Mouse (Mus musculus) kidney, embryonic 14.5 days (tissue): ENCODE measurements at regions not wholly inside any gene's neighbourhood (a gene's known extent, or its start where the extent isn't known, plus 50 kb on each side); places are given as distances from the start of the nearest gene placed in this dataset.

Experiments used
- ATAC-seq: fragments of 200-750 bp; cut with Nextera tagmentation; 2 replicates; pipeline ENCODE4 v1.8.0; 2017; ENCODE audit warnings: moderate number of reproducible peaks, mild to moderate bottlenecking, moderate TSS enrichment, moderate library complexity; ENCODE audit not compliant: low FRiP score, low TSS enrichment
- H3K27ac ChIP-seq: fragments of 300-500 bp; sonication (generic); 2 replicates; pipeline ENCODE4 v1.5.1; 2014; ENCODE audit warnings: low read depth, mild to moderate bottlenecking, low read length, moderate library complexity, mixed read lengths
- H3K27me3 ChIP-seq: fragments of 300-500 bp; sonication (generic); 2 replicates; pipeline ENCODE4 v1.6.1; 2014; ENCODE audit warnings: mild to moderate bottlenecking, low read length; ENCODE audit not compliant: control insufficient read depth, insufficient read depth
- H3K36me3 ChIP-seq: fragments of 300-500 bp; sonication (generic); 2 replicates; pipeline ENCODE4 v1.6.1; 2014; ENCODE audit warnings: low read length, mixed read lengths; ENCODE audit not compliant: control insufficient read depth, insufficient read depth
- H3K4me1 ChIP-seq: fragments of 300-500 bp; sonication (generic); 2 replicates; pipeline ENCODE4 v1.6.1; 2014; ENCODE audit warnings: low read length, mixed read lengths; ENCODE audit not compliant: control insufficient read depth, insufficient read depth
- H3K4me2 ChIP-seq: fragments of 300-500 bp; sonication (generic); replicated peaks from 2 replicates; pipeline ENCODE4 v1.6.1; 2014; ENCODE audit warnings: low read depth, mild to moderate bottlenecking, low read length
- H3K4me3 ChIP-seq: fragments of 300-500 bp; sonication (generic); 2 replicates; pipeline ENCODE4 v1.5.1; 2014; ENCODE audit warnings: mild to moderate bottlenecking, low read length
- H3K9ac ChIP-seq: fragments of 300-500 bp; sonication (generic); 2 replicates; pipeline ENCODE4 v1.6.1; 2014; ENCODE audit warnings: low read depth, mild to moderate bottlenecking, low read length, moderate library complexity
- H3K9me3 ChIP-seq: fragments of 300-500 bp; sonication (generic); 2 replicates; pipeline ENCODE4 v1.6.1; 2016; ENCODE audit warnings: low read length; ENCODE audit not compliant: control insufficient read depth
- WGBS: fragments of 180-500 bp; shearing (Covaris S2); extraction: QIAGEN DNeasy Blood & Tissue Kit; methylation state at CpG from one replicate; pipeline ENCODE4 v1.1.7; 2014; 5-methylcytosine and 5-hydroxymethylcytosine counted together

DNA sequence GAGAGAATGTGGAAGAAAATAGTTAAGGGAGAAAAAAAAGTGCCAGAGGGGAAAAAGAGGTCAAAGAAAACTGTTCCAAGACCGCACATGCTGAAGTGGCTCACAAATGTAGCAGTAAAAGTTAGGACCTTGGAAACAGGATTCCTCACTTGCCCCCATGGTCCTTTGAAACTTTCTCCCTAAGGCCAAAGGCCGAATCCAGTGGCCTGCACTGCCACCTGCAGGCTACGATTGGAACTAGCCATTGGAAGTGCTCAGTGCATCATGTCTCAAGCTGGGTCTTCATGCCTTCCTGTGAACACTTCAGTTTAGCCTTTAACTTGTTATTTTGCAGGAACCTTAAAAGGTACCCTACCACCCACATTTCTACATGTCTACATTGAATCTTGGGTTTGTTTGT is 56.3 kb upstream of the Mctp2 start:
- WGBS: 10% methylated on average over 3 of the region's 3 CpGs
- Histone ChIP-seq H3K4me2 (no peak overlapping the region), H3K27ac (no peak overlapping the region), H3K36me3 (no peaks in the 10 kb centered on the region), H3K4me3 (no peak overlapping the region), H3K9me3 (no peaks in the 10 kb centered on the region), H3K27me3 (no peaks in the 10 kb centered on the region), H3K9ac (no peak overlapping the region), H3K4me1 (no peaks in the 10 kb centered on the region)
- no peak for ATAC-seq

- H3K9ac ChIP-seq: no peak overlapping the region
- 42% methylated on average over 7 of the region's 7 CpGs for WGBS
- no peak for ATAC-seq
- no peak overlapping the region for H3K4me2 ChIP-seq
- no peaks in the 10 kb centered on the region for H3K36me3 ChIP-seq
- H3K9me3 ChIP-seq: no peaks in the 10 kb centered on the region
- H3K27ac ChIP-seq: no peak overlapping the region
- no peaks in the 10 kb centered on the region for H3K4me1 ChIP-seq
- H3K27me3 ChIP-seq: no peaks in the 10 kb centered on the region
- no peak overlapping the region for H3K4me3 ChIP-seq
These were observed 84.9 kb upstream of the Mctp2 start for GRCm38 (mm10) chr7:72391323-72391722.

- Histone ChIP-seq H3K9ac (no peak overlapping the region), H3K27ac (no peak overlapping the region), H3K36me3 (no peaks in the 10 kb centered on the region), H3K4me3 (no peak overlapping the region), H3K4me2 (no peak overlapping the region), H3K27me3 (no peaks in the 10 kb centered on the region), H3K9me3 (no peaks in the 10 kb centered on the region), H3K4me1 (no peaks in the 10 kb centered on the region)
- ATAC-seq: no peak
These were observed 93.6 kb upstream of the Mctp2 start for GRCm38 (mm10) chr7:72400056-72400455.

DNA sequence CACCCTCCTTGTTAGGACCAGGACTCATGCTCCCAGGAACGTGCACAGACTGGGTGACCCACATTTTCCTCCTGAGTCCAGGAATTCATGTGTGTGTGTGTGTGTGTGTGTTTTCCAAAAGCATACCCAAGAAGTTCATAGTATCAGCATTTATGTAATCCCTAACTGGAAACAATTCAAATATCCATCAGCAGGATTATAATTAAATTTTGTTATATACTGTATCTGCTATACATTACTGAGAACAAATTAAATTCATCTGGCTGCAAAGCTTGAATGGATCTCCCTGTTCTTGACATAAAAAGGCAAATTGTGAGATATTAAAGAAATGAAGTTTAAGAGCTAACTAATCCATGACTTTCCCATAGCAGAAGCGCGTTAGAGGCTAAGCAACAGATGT is 99.7 kb upstream of the Mctp2 start:
- no peak for ATAC-seq
- Histone ChIP-seq H3K9me3 (no peaks in the 10 kb centered on the region), H3K27ac (no peak overlapping the region), H3K9ac (no peak overlapping the region), H3K4me3 (no peak overlapping the region), H3K4me1 (no peaks in the 10 kb centered on the region), H3K27me3 (no peaks in the 10 kb centered on the region), H3K4me2 (no peak overlapping the region), H3K36me3 (no peaks in the 10 kb centered on the region)
- WGBS: 89% methylated on average over 3 of the region's 3 CpGs

- no peak overlapping the region for H3K9ac ChIP-seq
- H3K4me2 ChIP-seq: no peak overlapping the region
- no peaks in the 10 kb centered on the region for H3K4me1 ChIP-seq
- WGBS: 51% methylated on average over 6 of the region's 6 CpGs
- H3K27ac ChIP-seq: no peak overlapping the region
- no peak for ATAC-seq
- H3K36me3 ChIP-seq: no peaks in the 10 kb centered on the region
- no peaks in the 10 kb centered on the region for H3K27me3 ChIP-seq
- H3K4me3 ChIP-seq: no peak overlapping the region
- no peaks in the 10 kb centered on the region for H3K9me3 ChIP-seq
These were observed 102.1 kb upstream of the Mctp2 start for GRCm38 (mm10) chr7:72408409-72408986.

DNA sequence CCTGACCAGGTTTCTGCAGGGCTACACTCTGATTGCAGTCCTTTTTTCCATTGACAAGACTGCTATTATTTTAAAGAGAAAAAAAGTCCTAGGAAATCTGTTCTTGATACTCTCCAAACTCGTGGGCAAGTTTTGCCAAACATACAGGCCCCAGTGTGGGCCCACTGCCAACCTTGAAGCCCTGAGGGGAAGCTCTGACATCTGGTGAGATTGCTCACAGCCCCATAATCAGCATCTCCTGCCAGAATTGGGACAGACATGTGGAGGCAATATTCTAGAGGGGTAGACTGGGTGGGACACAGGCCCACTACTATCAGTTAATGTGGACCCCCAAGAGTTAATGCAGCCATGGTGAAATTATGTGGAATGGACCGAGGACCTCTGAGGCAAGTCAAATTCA is 132.1 kb upstream of the Mctp2 start:
- Histone ChIP-seq H3K9ac (no peak overlapping the region), H3K4me2 (no peak overlapping the region), H3K9me3 (no peaks in the 10 kb centered on the region), H3K4me3 (no peak overlapping the region), H3K27ac (no peak overlapping the region), H3K27me3 (no peaks in the 10 kb centered on the region), H3K36me3 (no peaks in the 10 kb centered on the region), H3K4me1 (no peaks in the 10 kb centered on the region)
- WGBS: 63% methylated on average over 2 of the region's 2 CpGs
- ATAC-seq: no peak

DNA sequence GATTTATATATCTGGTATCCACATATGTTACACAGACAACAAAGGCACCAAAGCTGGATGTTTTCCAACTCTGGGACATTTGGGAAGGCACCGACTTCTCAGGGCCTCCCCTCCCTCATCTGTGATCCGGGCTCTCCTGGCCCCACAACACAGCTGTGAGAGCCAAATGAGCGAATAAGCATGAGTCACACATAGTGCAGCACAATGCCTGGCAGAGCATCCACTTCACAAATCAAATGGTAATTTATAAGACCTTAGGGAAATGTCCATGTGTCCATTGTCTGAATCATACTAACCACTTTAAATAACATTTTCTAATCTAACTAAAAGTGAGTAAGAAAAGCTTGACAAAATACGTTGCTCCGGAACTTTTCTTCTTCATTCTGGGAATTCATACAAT is 135.6 kb upstream of the Mctp2 start:
- H3K4me3 ChIP-seq: no peak overlapping the region
- ATAC-seq: no peak
- H3K27me3 ChIP-seq: no peaks in the 10 kb centered on the region
- H3K9me3 ChIP-seq: no peaks in the 10 kb centered on the region
- no peak overlapping the region for H3K27ac ChIP-seq
- no peaks in the 10 kb centered on the region for H3K36me3 ChIP-seq
- H3K4me1 ChIP-seq: no peaks in the 10 kb centered on the region
- H3K9ac ChIP-seq: no peak overlapping the region
- H3K4me2 ChIP-seq: no peak overlapping the region
- WGBS: 77% methylated on average over 5 of the region's 5 CpGs

DNA sequence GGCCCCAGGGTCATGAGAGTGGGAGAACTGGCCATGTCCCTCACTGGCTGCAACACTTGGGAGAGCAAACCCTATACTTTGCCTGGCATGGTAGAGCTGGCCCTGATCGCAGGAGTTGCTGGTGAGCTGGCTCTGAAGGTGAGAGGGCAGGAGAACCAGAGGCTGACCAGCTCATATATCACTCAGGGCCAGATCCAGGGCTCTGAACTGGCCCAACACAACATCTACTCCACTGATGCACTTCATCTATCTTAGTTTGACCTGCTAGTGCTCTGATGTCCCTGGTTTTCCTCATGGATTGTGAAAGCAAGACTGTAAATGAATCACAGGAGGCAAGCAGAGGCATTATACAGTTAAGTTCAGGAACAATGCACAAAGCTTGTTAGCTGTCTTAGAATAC is 137.6 kb upstream of the Mctp2 start:
- H3K4me2 ChIP-seq: no peak overlapping the region
- WGBS: 59% methylated on average over 1 of the region's 1 CpGs
- ATAC-seq: no peak
- H3K9ac ChIP-seq: no peak overlapping the region
- no peaks in the 10 kb centered on the region for H3K36me3 ChIP-seq
- H3K4me1 ChIP-seq: no peaks in the 10 kb centered on the region
- H3K27me3 ChIP-seq: no peaks in the 10 kb centered on the region
- H3K4me3 ChIP-seq: no peak overlapping the region
- H3K9me3 ChIP-seq: no peaks in the 10 kb centered on the region
- H3K27ac ChIP-seq: no peak overlapping the region

DNA sequence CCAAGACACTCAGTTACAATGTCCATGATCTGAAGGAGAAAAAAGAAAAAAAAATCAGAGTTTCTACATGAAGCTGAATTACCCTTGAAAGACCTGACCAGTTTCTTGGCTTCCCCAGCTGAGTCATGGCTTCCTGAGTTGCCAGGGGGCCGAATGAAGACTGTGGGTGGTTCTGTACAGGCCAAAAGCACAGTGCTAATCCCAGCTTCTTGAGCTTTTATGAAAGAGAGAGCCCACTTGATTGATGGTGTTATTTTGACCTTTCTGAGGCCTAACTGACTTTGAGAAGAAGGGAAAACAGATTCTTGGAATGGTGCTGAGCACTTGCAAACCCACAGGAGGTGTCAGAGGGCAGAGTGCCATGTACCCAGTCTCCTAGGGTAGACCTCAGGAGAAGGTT is 138.4 kb upstream of the Mctp2 start:
- no peak overlapping the region for H3K9ac ChIP-seq
- no peak overlapping the region for H3K4me3 ChIP-seq
- WGBS: 38% methylated on average over 1 of the region's 1 CpGs
- H3K4me2 ChIP-seq: no peak overlapping the region
- no peak overlapping the region for H3K27ac ChIP-seq
- no peaks in the 10 kb centered on the region for H3K27me3 ChIP-seq
- no peaks in the 10 kb centered on the region for H3K9me3 ChIP-seq
- ATAC-seq: no peak
- H3K4me1 ChIP-seq: no peaks in the 10 kb centered on the region
- no peaks in the 10 kb centered on the region for H3K36me3 ChIP-seq

GRCm38 (mm10) chr7:72446911-72447310 is 140.5 kb upstream of the Mctp2 start:
- H3K27ac ChIP-seq: no peak overlapping the region
- H3K9ac ChIP-seq: no peak overlapping the region
- H3K27me3 ChIP-seq: no peaks in the 10 kb centered on the region
- no peak overlapping the region for H3K4me2 ChIP-seq
- no peaks in the 10 kb centered on the region for H3K4me1 ChIP-seq
- no peaks in the 10 kb centered on the region for H3K9me3 ChIP-seq
- 89% methylated on average over 1 of the region's 1 CpGs for WGBS
- no peaks in the 10 kb centered on the region for H3K36me3 ChIP-seq
- no peak for ATAC-seq
- H3K4me3 ChIP-seq: no peak overlapping the region
